Mouse (Mus musculus): Measurements from ENCODE around the gene Ky. TPM values are rescaled to one million over a fixed set of nuclear protein-coding genes. Genes with fewer than 3 reads are reported as not detected.

The Ky gene
- polyA plus RNA-seq, 2 experiments = not detected

- H3K4me3 ChIP-seq (ENCODE audit: insufficient read depth in 1 of 2, low read depth in 2 of 2, low read length in 2 of 2) = no peak overlapping the region
- H3K9ac ChIP-seq (replicated peaks) = no peak overlapping the region
- no peaks in the 10 kb centered on the region for H3K4me1 ChIP-seq (replicated peaks; ENCODE audit: control insufficient read depth in 2 of 2, insufficient read depth in 2 of 2, low read length in 1 of 2)
- TF ChIP-seq CTCF (IDR thresholded peaks at IDR 0.05; ENCODE audit: low read depth) (no peak), EP300 (IDR thresholded peaks at IDR 0.05; ENCODE audit: low read depth) (no peak)
- no peaks in the 10 kb centered on the region for H3K9me3 ChIP-seq (ENCODE audit: control insufficient read depth, low read length)
- H3K27ac ChIP-seq = no peak overlapping the region
- DNase-seq (ENCODE audit: low read depth in 3 of 3, low spot score in 3 of 3) (no peak), ATAC-seq (ENCODE audit: insufficient read depth) (no peak)
- WGBS (ENCODE audit: insufficient replicate concordance) = 72% methylated on average over 9 of the region's 9 CpGs
- no peaks in the 10 kb centered on the region for H3K36me3 ChIP-seq (replicated peaks; ENCODE audit: control insufficient read depth, insufficient read depth, low read depth)
- no peak overlapping the region for H3K4me2 ChIP-seq (ENCODE audit: low read depth)
- H3K27me3 ChIP-seq (ENCODE audit: control insufficient read depth, insufficient read depth, low read length) = no peaks in the 10 kb centered on the region
These were observed 12.9 kb downstream of the Ky start for GRCm38 (mm10) chr9:102518443-102518842.

DNA sequence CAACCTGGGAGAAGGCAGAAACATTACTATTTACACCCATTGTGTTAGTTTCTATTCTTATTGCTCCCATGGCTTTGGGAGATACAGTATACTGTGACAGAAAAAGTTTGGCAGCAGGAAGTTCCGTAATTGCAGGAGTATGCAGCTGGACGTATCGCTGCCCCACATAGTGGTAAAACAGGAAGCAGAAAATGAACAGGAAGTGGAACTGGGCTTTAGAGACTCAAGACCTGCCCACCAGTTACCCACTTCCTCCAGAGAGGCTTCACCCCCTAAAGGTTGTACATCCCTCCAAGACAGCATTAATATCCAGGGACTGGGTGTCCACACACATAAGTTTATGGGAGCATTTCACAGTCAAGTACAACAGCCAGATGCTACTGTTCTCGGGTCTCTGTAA is 15.8 kb downstream of the Ky start:
- H3K4me2 ChIP-seq (ENCODE audit: low read depth) = no peak overlapping the region
- DNase-seq (ENCODE audit: low read depth in 3 of 3, low spot score in 3 of 3) (no peak), ATAC-seq (ENCODE audit: insufficient read depth) (no peak)
- no peak overlapping the region for H3K9ac ChIP-seq (replicated peaks)
- H3K9me3 ChIP-seq (ENCODE audit: control insufficient read depth, low read length) = no peaks in the 10 kb centered on the region
- TF ChIP-seq EP300 (IDR thresholded peaks at IDR 0.05; ENCODE audit: low read depth) (no peak), CTCF (IDR thresholded peaks at IDR 0.05; ENCODE audit: low read depth) (no peak)
- no peak overlapping the region for H3K27ac ChIP-seq
- 29% methylated on average over 4 of the region's 4 CpGs for WGBS (ENCODE audit: insufficient replicate concordance)
- no peak overlapping the region for H3K4me3 ChIP-seq (ENCODE audit: insufficient read depth in 1 of 2, low read depth in 2 of 2, low read length in 2 of 2)
- no peaks in the 10 kb centered on the region for H3K27me3 ChIP-seq (ENCODE audit: control insufficient read depth, insufficient read depth, low read length)
- H3K36me3 ChIP-seq (replicated peaks; ENCODE audit: control insufficient read depth, insufficient read depth, low read depth) = no peaks in the 10 kb centered on the region
- no peaks in the 10 kb centered on the region for H3K4me1 ChIP-seq (replicated peaks; ENCODE audit: control insufficient read depth in 2 of 2, insufficient read depth in 2 of 2, low read length in 1 of 2)

DNA sequence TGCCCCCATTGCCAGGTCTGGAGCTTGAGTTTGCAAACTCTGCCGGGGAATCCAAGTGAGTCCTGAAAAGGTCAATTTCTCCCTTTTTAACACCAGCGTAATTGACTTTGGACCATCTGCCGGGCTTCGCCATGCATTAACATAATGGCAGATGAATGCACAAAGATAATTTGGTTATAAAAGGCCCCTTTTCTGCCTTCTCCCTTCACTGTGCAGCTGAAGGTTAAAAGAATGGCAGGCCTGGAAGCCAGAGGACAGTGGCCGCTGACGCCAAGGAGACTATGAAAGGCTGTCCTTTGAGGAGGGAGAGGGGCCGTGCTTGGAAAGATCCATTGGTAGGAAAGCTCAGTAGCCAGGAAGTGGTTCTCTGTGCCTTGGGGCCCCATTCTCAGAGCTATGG is 22.6 kb downstream of the Ky start:
- Histone ChIP-seq H3K4me2 (ENCODE audit: low read depth) (no peak overlapping the region), H3K4me3 (ENCODE audit: insufficient read depth in 1 of 2, low read depth in 2 of 2, low read length in 2 of 2) (no peak overlapping the region), H3K36me3 (replicated peaks; ENCODE audit: control insufficient read depth, insufficient read depth, low read depth) (no peaks in the 10 kb centered on the region), H3K9ac (replicated peaks) (no peak overlapping the region), H3K4me1 (replicated peaks; ENCODE audit: control insufficient read depth in 2 of 2, insufficient read depth in 2 of 2, low read length in 1 of 2) (no peaks in the 10 kb centered on the region), H3K9me3 (ENCODE audit: control insufficient read depth, low read length) (no peaks in the 10 kb centered on the region), H3K27ac (no peak overlapping the region), H3K27me3 (ENCODE audit: control insufficient read depth, insufficient read depth, low read length) (no peaks in the 10 kb centered on the region)
- DNase-seq (ENCODE audit: low read depth in 3 of 3, low spot score in 3 of 3) (no peak), ATAC-seq (ENCODE audit: insufficient read depth) (no peak)
- WGBS (ENCODE audit: insufficient replicate concordance) = 82% methylated on average over 7 of the region's 7 CpGs
- TF ChIP-seq EP300 (IDR thresholded peaks at IDR 0.05; ENCODE audit: low read depth) (no peak), CTCF (IDR thresholded peaks at IDR 0.05; ENCODE audit: low read depth) (no peak)

- no peaks in the 10 kb centered on the region for H3K4me1 ChIP-seq (replicated peaks; ENCODE audit: control insufficient read depth in 2 of 2, insufficient read depth in 2 of 2, low read length in 1 of 2)
- H3K27ac ChIP-seq = no peak overlapping the region
- DNase-seq (ENCODE audit: low read depth in 3 of 3, low spot score in 3 of 3) (no peak), ATAC-seq (ENCODE audit: insufficient read depth) (no peak)
- H3K36me3 ChIP-seq (replicated peaks; ENCODE audit: control insufficient read depth, insufficient read depth, low read depth) = no peaks in the 10 kb centered on the region
- TF ChIP-seq EP300 (IDR thresholded peaks at IDR 0.05; ENCODE audit: low read depth) (no peak), CTCF (IDR thresholded peaks at IDR 0.05; ENCODE audit: low read depth) (no peak)
- H3K9ac ChIP-seq (replicated peaks) = no peak overlapping the region
- H3K27me3 ChIP-seq (ENCODE audit: control insufficient read depth, insufficient read depth, low read length) = no peaks in the 10 kb centered on the region
- H3K4me2 ChIP-seq (ENCODE audit: low read depth) = no peak overlapping the region
- 65% methylated on average over 7 of the region's 7 CpGs for WGBS (ENCODE audit: insufficient replicate concordance)
- no peak overlapping the region for H3K4me3 ChIP-seq (ENCODE audit: insufficient read depth in 1 of 2, low read depth in 2 of 2, low read length in 2 of 2)
- H3K9me3 ChIP-seq (ENCODE audit: control insufficient read depth, low read length) = no peaks in the 10 kb centered on the region
These were observed 23.0 kb downstream of the Ky start for GRCm38 (mm10) chr9:102528561-102528960.

DNA sequence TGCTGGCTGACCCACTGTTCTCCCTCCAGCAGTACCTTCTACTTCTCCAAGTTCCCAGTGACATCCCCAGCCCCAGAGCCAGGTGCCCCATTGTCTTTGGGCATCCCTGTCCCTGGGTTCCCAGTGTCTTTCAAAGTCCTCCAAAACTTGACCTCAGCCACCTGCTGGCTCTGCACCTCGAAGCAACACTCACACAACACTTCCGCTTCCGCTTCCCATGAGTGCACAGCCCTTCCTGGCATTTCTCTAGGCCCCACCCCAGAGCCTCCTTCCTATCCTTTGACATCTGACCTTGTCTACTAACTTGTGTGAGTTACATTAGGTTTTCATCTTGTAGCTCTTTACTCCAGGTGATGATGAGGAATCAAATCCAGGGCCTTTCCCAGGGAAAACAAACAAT is 23.5 kb downstream of the Ky start:
- Histone ChIP-seq H3K4me2 (ENCODE audit: low read depth) (no peak overlapping the region), H3K4me3 (ENCODE audit: insufficient read depth in 1 of 2, low read depth in 2 of 2, low read length in 2 of 2) (no peak overlapping the region), H3K9me3 (ENCODE audit: control insufficient read depth, low read length) (no peaks in the 10 kb centered on the region), H3K27ac (no peak overlapping the region), H3K27me3 (ENCODE audit: control insufficient read depth, insufficient read depth, low read length) (no peaks in the 10 kb centered on the region), H3K4me1 (replicated peaks; ENCODE audit: control insufficient read depth in 2 of 2, insufficient read depth in 2 of 2, low read length in 1 of 2) (no peaks in the 10 kb centered on the region), H3K36me3 (replicated peaks; ENCODE audit: control insufficient read depth, insufficient read depth, low read depth) (no peaks in the 10 kb centered on the region), H3K9ac (replicated peaks) (no peak overlapping the region)
- 55% methylated on average over 3 of the region's 3 CpGs for WGBS (ENCODE audit: insufficient replicate concordance)
- no peak for DNase-seq (ENCODE audit: low read depth in 3 of 3, low spot score in 3 of 3)
- TF ChIP-seq EP300 (IDR thresholded peaks at IDR 0.05; ENCODE audit: low read depth) = no peak
- TF ChIP-seq CTCF (IDR thresholded peaks at IDR 0.05; ENCODE audit: low read depth) = no peak
- ATAC-seq (ENCODE audit: insufficient read depth) = no peak

Measured in liver, embryonic 14.5 days (tissue).